Mouse (Mus musculus) stomach, postnatal 0 days (tissue): ENCODE results near the gene Sort1. TPM values are rescaled to one million over a fixed set of nuclear protein-coding genes. Genes with fewer than 3 reads are reported as not detected.

Experiments
- ATAC-seq: fragments of 200-750 bp; cut with Nextera tagmentation; 2 replicates; pipeline ENCODE4 v1.8.0; 2017; ENCODE audit not compliant: low FRiP score, low TSS enrichment
- DNase-seq: peaks from one replicate; pipeline ENCODE4 v3.0.0-alpha.2; 2016; ENCODE audit warnings: low spot score
- H3K27ac ChIP-seq: fragments of 300-500 bp; sonication (generic); replicated peaks from 2 replicates; pipeline ENCODE4 v1.5.1; 2014; ENCODE audit warnings: mild to moderate bottlenecking, control low read depth
- H3K27me3 ChIP-seq: fragments of 300-500 bp; sonication (generic); 2 replicates; pipeline ENCODE4 v1.6.1; 2014; ENCODE audit warnings: low read length; ENCODE audit not compliant: control insufficient read depth, insufficient read depth
- H3K36me3 ChIP-seq: fragments of 300-500 bp; sonication (generic); 2 replicates; pipeline ENCODE4 v1.6.1; 2014; ENCODE audit warnings: low read length, mixed read lengths; ENCODE audit not compliant: control insufficient read depth, insufficient read depth
- H3K4me1 ChIP-seq: fragments of 300-500 bp; sonication (generic); replicated peaks from 2 replicates; pipeline ENCODE4 v1.6.1; 2014; ENCODE audit warnings: antibody characterized with exemption; ENCODE audit not compliant: control insufficient read depth, insufficient read depth
- H3K4me2 ChIP-seq: fragments of 300-500 bp; sonication (generic); replicated peaks from 2 replicates; pipeline ENCODE4 v1.6.1; 2014; ENCODE audit warnings: low read depth, mild to moderate bottlenecking, control low read depth, moderate library complexity
- H3K4me3 ChIP-seq: fragments of 300-500 bp; sonication (generic); 2 replicates; pipeline ENCODE4 v1.5.1; 2014; ENCODE audit warnings: low read depth, low read length, control low read depth
- H3K9ac ChIP-seq: fragments of 300-500 bp; sonication (generic); 2 replicates; pipeline ENCODE4 v1.6.1; 2014; ENCODE audit warnings: mild to moderate bottlenecking, low read length, control low read depth, mixed read lengths
- H3K9me3 ChIP-seq: fragments of 300-500 bp; sonication (generic); 2 replicates; pipeline ENCODE4 v1.6.1; 2016; ENCODE audit warnings: low read length; ENCODE audit not compliant: control insufficient read depth
- CTCF ChIP-seq: IDR thresholded peaks from 2 replicates; pipeline ENCODE4 v1.5.1; 2016; ENCODE audit warnings: antibody characterized with exemption, low read depth, mild to moderate bottlenecking, moderate library complexity
- EP300 ChIP-seq: optimal IDR thresholded peaks from 2 replicates; pipeline ENCODE3; 2016; ENCODE audit warnings: antibody characterized with exemption
- WGBS: fragments of 180-500 bp; shearing (Covaris S2); extraction: QIAGEN DNeasy Blood & Tissue Kit; methylation state at CpG from one replicate; pipeline ENCODE4 v1.1.7; 2014; 5-methylcytosine and 5-hydroxymethylcytosine counted together
- polyA plus RNA-seq: library from polyadenylated mRNA; unstranded; fragments of >200 nt; fragmentation: Nextera tagmentation; extraction: Ambion mirVana; gene quantifications from 2 replicates; pipeline ENCODE4 v1.2.1, GENCODE M21; 2015

The Sort1 gene
- polyA plus RNA-seq, 1 experiment from 2014 or later = 7.6 TPM

DNA sequence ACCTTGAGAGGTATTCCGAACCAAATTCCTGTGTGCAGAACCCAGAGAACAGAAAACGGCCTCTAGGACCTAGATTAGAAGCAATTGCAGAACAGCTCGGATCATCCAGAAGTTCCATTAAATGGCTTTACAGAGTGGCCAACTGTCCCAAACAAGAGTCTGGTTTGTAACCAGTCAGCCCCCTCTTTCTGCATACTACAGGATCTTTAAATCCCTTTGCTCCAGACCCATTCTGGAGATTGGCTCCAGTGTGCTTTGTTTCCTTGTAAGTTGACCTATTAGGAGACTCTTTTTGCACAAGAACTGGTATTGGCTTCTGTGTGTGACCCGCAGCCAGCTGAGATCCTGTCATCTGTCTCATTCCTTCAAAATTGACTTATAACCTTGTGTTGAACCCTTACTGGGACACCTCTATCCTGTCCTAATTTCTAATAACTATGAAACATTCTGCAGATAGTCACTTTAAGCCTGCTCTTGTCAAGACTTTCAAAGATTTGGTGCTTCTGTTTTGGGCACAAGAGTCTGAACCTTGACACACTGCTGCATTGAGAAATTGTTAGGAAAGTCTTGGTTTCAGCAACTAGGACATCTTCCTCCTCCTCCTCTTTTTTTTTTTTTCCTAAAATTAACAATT is 1.3 kb downstream of the Sort1 start:
- H3K36me3 ChIP-seq = no peaks in the 10 kb centered on the region
- H3K9me3 ChIP-seq = no peaks in the 10 kb centered on the region
- TF ChIP-seq EP300 (no peak), CTCF (no peak)
- DNase-seq (no peak), ATAC-seq (no peak)
- no peak overlapping the region for H3K9ac ChIP-seq
- H3K4me1 ChIP-seq = peaks cover 11% of the 10 kb centered on the region
- H3K27me3 ChIP-seq = no peaks in the 10 kb centered on the region
- WGBS = 52% methylated on average over 4 of the region's 4 CpGs
- H3K27ac ChIP-seq = no peak overlapping the region
- H3K4me2 ChIP-seq = peak overlapping the region; percentile 99
- peak overlapping the region; percentile 80 for H3K4me3 ChIP-seq

DNA sequence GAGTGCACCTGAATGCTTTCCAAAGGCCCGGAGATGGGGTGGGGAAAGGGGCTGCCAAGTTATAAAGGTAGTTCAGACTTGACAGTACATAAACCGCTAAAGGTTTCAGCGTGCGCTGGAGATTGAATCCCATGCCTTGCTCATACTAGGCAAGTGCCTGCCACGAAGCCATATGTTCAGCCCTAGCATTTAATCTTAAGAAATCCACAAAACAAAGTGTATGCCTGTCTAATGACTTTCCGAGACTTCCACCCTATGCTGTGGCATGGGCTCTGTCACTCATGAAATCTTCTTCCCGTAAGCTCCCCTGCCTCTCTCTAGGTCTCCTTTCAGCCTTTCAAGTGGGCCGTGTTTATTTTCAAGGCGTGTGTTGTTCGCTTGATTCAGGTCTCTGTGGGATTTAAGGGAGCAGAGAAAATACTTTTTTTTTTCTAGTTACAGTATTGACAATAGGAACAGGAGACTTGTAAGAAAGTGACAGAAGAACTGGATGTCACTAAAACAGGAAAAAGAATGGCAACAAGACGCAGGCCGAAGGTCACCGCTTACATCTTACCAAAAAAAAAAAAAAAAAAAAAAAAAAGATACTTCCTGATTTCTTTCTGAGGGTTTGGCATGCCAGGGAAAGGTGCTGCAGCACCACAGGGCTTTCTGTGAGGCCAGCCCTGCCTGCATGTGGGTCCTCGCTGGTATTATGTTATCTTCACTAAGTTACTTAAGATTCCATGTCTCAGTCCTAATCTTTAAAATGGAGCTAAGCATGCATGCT is 3.0 kb downstream of the Sort1 start:
- H3K4me2 ChIP-seq = 0 out of 2 replicates have a peak overlapping the region, but pooled peaks have one; percentile 23
- no peak overlapping the region for H3K4me3 ChIP-seq
- no peak for ATAC-seq
- no peak for DNase-seq
- WGBS = 48% methylated on average over 14 of the region's 14 CpGs
- no peak for TF ChIP-seq CTCF
- TF ChIP-seq EP300 = no peak
- no peaks in the 10 kb centered on the region for H3K9me3 ChIP-seq
- no peaks in the 10 kb centered on the region for H3K36me3 ChIP-seq
- peak overlapping the region; percentile 86 for H3K27ac ChIP-seq
- H3K4me1 ChIP-seq = peaks cover 13% of the 10 kb centered on the region
- H3K27me3 ChIP-seq = no peaks in the 10 kb centered on the region
- H3K9ac ChIP-seq = peak overlapping the region; percentile 18; the same call in 1 of the 2 replicates

DNA sequence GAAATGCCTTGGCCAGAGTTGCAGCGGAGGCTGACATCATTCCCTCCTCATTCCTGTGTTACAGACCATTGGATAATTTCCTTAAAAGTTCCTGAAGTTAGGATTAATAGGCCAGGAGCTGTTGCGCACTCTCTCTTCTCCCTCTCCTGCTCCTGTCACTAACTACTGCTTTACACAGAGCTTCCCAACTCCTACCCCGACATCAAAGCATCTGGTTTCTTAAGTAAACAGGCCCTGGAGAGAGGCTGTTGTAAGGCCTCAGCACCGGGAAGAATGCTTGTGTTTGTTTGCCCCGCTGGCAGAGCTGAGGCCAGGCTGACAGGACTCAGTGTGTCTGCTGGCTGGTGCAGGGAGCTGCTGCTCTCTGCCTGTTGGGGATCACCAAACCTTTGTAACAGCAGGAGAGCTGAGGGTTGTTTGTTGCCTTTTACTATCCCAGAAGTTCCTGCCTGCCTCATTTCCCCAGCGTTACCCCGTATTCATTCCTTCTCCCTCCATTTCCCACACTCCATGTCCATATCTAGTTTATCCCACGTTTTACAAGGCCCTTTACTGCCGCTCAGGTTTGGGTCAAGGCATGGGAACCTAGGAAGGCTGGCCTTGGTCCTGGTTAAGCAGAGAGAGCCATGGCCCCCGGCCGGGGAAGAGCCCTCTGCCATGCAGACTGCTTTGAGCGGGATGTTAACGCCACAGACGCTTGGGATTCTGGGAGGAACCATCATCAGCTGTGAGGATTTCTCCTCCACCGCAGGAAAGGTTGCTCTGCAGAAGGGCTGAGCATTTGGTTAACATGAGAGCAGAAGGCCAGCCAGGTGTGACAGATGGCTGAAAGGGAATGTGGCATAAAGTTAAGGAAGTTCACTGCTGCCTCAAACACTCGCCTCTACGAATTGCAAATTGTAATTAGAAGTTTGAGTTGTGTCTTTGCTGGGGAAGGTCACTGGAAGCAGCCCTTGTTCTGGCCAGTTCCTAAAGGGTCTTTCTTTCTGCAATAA is 4.2 kb downstream of the Sort1 start:
- WGBS = 38% methylated on average over 17 of the region's 17 CpGs
- H3K9me3 ChIP-seq = no peaks in the 10 kb centered on the region
- H3K9ac ChIP-seq = peak overlapping the region; percentile 31
- peak overlapping the region; percentile 86 for H3K27ac ChIP-seq
- H3K4me1 ChIP-seq = peaks cover 13% of the 10 kb centered on the region
- H3K27me3 ChIP-seq = no peaks in the 10 kb centered on the region
- ATAC-seq (peak; percentile 59), DNase-seq (peak; percentile 68)
- no peak overlapping the region for H3K4me3 ChIP-seq
- H3K36me3 ChIP-seq = no peaks in the 10 kb centered on the region
- H3K4me2 ChIP-seq = peak overlapping the region; percentile 23; the same call in 1 of the 2 replicates
- no peak for TF ChIP-seq CTCF
- no peak for TF ChIP-seq EP300

DNA sequence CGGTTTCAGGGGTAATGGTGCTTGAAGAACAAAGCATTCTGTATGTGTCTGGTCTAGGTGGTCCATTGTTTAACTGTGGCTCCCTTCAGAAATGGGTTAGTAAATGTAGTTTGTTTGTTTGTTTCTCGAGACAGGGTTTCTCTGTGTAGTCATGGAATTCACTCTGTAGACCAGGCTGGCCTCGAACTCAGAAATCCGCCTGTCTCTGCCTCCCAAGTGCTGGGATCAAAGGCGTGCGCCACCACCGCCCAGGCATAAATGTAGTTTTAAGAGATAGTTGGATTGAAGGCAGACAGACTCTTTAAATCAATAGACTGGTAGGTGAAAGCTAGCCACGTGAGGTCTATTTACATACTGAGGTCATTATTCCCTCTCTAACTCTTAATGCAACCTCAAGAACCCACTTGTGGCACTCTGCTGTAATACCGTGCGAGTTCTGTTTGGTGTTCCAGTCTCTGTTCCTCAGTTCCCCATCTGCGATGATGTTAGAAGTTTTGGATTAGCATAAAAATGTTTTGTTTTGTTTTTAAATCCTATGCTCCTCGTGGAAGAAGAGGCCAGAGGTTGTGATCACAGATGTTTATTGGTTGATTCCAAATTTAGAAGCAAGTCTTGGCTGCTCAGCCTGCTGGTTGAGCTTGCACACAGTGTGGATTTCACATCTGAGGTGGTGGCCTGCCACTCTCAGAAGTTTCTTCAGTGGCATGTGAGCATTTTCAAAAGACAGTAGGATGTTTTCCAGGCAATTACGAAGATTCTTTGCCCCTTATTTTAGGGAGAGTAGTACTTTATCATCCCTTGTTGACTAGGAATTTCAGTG is 5.6 kb downstream of the Sort1 start:
- no peak for DNase-seq
- TF ChIP-seq CTCF (no peak), EP300 (no peak)
- Histone ChIP-seq H3K27me3 (no peaks in the 10 kb centered on the region), H3K27ac (peak overlapping the region; percentile 24; the same call in 1 of the 2 replicates), H3K9ac (no peak overlapping the region), H3K4me1 (peaks cover 17% of the 10 kb centered on the region), H3K4me3 (no peak overlapping the region), H3K9me3 (no peaks in the 10 kb centered on the region), H3K4me2 (no peak overlapping the region), H3K36me3 (no peaks in the 10 kb centered on the region)
- peak; percentile 59; the same call in 1 of the 2 replicates for ATAC-seq
- WGBS = 56% methylated on average over 13 of the region's 13 CpGs
